Mouse (Mus musculus): ENCODE results near the gene Spop. TPM values are rescaled to one million over a fixed set of nuclear protein-coding genes. Genes with fewer than 3 reads are reported as not detected.
A peak's percentile ranks its signal among the peaks of the same experiment; 100 is the strongest.

The Spop gene
- polyA plus RNA-seq, 1 experiment from 2014 or later: 89.6 TPM

DNA sequence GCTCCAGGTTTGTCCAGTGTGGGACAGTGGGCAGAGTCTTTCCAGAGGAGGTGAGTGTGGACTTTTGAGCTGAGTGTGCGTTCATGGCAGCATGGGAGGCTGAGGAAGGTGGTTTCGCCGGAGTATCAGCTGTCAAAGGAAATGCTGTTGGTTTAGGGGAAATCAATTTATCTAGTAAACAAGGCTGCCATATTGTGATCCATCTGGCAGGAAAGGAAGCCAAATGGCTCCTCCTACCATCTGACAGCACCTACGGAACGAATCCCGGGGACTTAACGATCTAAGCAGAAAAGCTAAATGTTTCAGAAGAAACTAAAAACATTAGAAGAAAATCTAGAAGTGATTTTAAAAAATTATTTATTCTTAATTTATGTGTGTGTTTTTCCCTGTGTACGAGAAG is 113.4 kb downstream of the Spop start:
- H3K27ac ChIP-seq (replicated peaks in 1 of 2; ENCODE audit: control insufficient read depth in 1 of 2, insufficient read depth in 1 of 2, low read depth in 2 of 2, low read length in 2 of 2): no peak overlapping the region
- 86% methylated on average over 8 of the region's 8 CpGs for WGBS
- no peak overlapping the region for H3K9ac ChIP-seq (ENCODE audit: low read length)
- no peak overlapping the region for H3K4me2 ChIP-seq (ENCODE audit: low read length)
- H3K36me3 ChIP-seq (ENCODE audit: control insufficient read depth, insufficient read depth, low read length): no peaks in the 10 kb centered on the region
- H3K4me3 ChIP-seq (ENCODE audit: control insufficient read depth in 1 of 2, insufficient read depth in 1 of 2, low read depth in 1 of 2, low read length in 2 of 2): no peak overlapping the region
- H3K9me3 ChIP-seq (ENCODE audit: control insufficient read depth, low read length): no peaks in the 10 kb centered on the region
- 0 out of 2 replicates have a peak, but pooled peaks cover 3% of the 10 kb centered on the region for H3K27me3 ChIP-seq (ENCODE audit: control insufficient read depth, insufficient read depth, low read length)
- no peak for ATAC-seq (ENCODE audit: insufficient number of reproducible peaks, insufficient read depth, low FRiP score, low read depth)
- H3K4me1 ChIP-seq (ENCODE audit: control insufficient read depth in 2 of 2, insufficient read depth in 2 of 2, low read length in 2 of 2): no peaks in the 10 kb centered on the region

GRCm38 (mm10) chr11:95528231-95528630 is 114.4 kb downstream of the Spop start:
- ATAC-seq (ENCODE audit: insufficient number of reproducible peaks, insufficient read depth, low FRiP score, low read depth): no peak

DNA sequence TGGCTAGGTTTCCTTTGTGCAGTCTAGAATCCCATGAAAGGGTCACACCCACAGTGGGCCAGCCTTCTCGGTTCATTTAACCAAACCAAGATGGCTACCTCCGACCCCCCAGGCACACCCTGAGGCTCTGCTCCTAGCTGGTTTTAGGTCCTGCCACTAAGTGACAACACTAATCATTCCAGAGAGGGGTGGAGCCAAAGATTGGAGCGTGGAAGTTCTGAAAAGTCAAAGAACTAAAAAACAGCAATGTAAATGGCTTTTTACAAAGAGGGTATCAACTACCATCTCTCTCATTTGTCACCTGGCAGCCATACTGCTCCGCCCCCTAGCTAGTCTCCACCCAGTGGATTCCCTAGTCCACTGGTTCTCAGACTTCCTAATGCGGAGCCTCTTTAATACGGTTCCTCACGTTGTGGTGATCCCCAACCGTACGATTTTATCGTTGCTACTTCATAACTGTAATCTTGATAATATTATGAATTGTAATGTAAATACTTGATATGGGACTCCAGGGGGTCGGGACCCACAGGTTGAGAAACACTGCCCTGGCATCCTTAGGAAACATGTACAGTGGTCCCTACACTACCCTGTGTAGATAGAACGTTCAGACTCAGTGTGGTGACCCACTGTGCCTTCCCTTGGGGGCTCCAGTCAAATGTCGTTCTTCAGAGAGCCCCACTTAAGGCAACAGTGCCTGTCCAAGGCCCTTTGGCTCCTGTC is 118.6 kb downstream of the Spop start:
- Histone ChIP-seq H3K4me3 (ENCODE audit: control insufficient read depth in 1 of 2, insufficient read depth in 1 of 2, low read depth in 1 of 2, low read length in 2 of 2) (no peak overlapping the region), H3K27ac (replicated peaks in 1 of 2; ENCODE audit: control insufficient read depth in 1 of 2, insufficient read depth in 1 of 2, low read depth in 2 of 2, low read length in 2 of 2) (no peak overlapping the region), H3K9ac (ENCODE audit: low read length) (no peak overlapping the region), H3K9me3 (ENCODE audit: control insufficient read depth, low read length) (no peaks in the 10 kb centered on the region), H3K4me2 (ENCODE audit: low read length) (no peak overlapping the region), H3K27me3 (ENCODE audit: control insufficient read depth, insufficient read depth, low read length) (peaks cover 14% of the 10 kb centered on the region; the same call in 1 of the 2 replicates), H3K36me3 (ENCODE audit: control insufficient read depth, insufficient read depth, low read length) (no peaks in the 10 kb centered on the region), H3K4me1 (ENCODE audit: control insufficient read depth in 2 of 2, insufficient read depth in 2 of 2, low read length in 2 of 2) (no peaks in the 10 kb centered on the region)
- no peak for ATAC-seq (ENCODE audit: insufficient number of reproducible peaks, insufficient read depth, low FRiP score, low read depth)
- WGBS: 65% methylated on average over 13 of the region's 13 CpGs

More at GRCm38 (mm10) chr11:95528231-95528630, 114.4 kb downstream of the Spop start:
- no peak overlapping the region for H3K9ac ChIP-seq (ENCODE audit: low read length)
- no peak overlapping the region for H3K4me2 ChIP-seq (ENCODE audit: low read length)
- no peaks in the 10 kb centered on the region for H3K9me3 ChIP-seq (ENCODE audit: control insufficient read depth, low read length)
- no peak overlapping the region for H3K27ac ChIP-seq (replicated peaks in 1 of 2; ENCODE audit: control insufficient read depth in 1 of 2, insufficient read depth in 1 of 2, low read depth in 2 of 2, low read length in 2 of 2)
- H3K4me1 ChIP-seq (ENCODE audit: control insufficient read depth in 2 of 2, insufficient read depth in 2 of 2, low read length in 2 of 2): no peaks in the 10 kb centered on the region
- H3K27me3 ChIP-seq (ENCODE audit: control insufficient read depth, insufficient read depth, low read length): peaks cover 9% of the 10 kb centered on the region; the same call in 1 of the 2 replicates
- H3K4me3 ChIP-seq (ENCODE audit: control insufficient read depth in 1 of 2, insufficient read depth in 1 of 2, low read depth in 1 of 2, low read length in 2 of 2): no peak overlapping the region
- WGBS: 73% methylated on average over 3 of the region's 3 CpGs
- H3K36me3 ChIP-seq (ENCODE audit: control insufficient read depth, insufficient read depth, low read length): no peaks in the 10 kb centered on the region

- H3K4me2 ChIP-seq (ENCODE audit: low read length): peak overlapping the region; percentile 16
- H3K4me3 ChIP-seq (ENCODE audit: control insufficient read depth in 1 of 2, insufficient read depth in 1 of 2, low read depth in 1 of 2, low read length in 2 of 2): no peak overlapping the region
- H3K27me3 ChIP-seq (ENCODE audit: control insufficient read depth, insufficient read depth, low read length): peaks cover 14% of the 10 kb centered on the region; the same call in 1 of the 2 replicates
- no peaks in the 10 kb centered on the region for H3K9me3 ChIP-seq (ENCODE audit: control insufficient read depth, low read length)
- peak; percentile 77; the same call in 1 of the 2 replicates for ATAC-seq (ENCODE audit: insufficient number of reproducible peaks, insufficient read depth, low FRiP score, low read depth)
- no peaks in the 10 kb centered on the region for H3K4me1 ChIP-seq (ENCODE audit: control insufficient read depth in 2 of 2, insufficient read depth in 2 of 2, low read length in 2 of 2)
- WGBS: 19% methylated on average over 24 of the region's 24 CpGs
- H3K9ac ChIP-seq (ENCODE audit: low read length): no peak overlapping the region
- no peaks in the 10 kb centered on the region for H3K36me3 ChIP-seq (ENCODE audit: control insufficient read depth, insufficient read depth, low read length)
- H3K27ac ChIP-seq (replicated peaks in 1 of 2; ENCODE audit: control insufficient read depth in 1 of 2, insufficient read depth in 1 of 2, low read depth in 2 of 2, low read length in 2 of 2): no peak overlapping the region
Observed at GRCm38 (mm10) chr11:95533484-95534160, 119.7 kb downstream of the Spop start.

DNA sequence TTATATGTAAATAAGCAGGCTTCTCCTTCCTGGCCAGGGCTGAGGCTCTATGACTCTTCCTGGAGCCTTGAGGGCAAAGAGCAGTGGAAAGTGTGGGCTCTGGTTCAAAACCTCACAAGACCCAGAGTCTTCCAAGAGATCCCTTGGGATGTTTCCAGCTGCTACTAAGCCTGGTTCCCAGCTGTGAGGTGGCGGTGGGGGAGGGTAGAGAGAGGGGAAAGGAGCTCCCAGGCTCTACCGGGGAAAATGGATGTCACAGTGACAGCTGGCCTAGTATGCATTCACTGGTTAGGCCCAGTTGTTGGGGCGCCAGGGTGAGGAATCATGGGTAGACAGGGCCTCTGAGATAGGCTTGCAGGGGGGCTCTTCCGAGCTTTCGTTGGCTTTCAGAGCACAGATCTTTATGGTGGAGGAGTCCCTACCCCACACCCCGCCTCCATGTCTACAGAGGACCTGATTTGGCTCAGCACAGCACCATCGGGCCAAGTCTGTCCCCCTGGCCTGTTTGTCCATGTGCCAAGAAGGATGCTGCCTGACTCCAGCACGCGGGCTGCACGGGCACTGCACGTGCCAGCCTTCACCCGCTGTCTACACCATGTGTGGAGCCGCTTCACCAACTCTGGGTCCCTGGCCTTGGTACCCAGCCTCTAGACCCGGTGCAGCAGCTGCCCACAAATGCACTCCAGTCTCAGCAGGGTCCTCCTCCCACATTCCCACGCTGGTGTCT is 124.7 kb downstream of the Spop start:
- no peaks in the 10 kb centered on the region for H3K9me3 ChIP-seq (ENCODE audit: control insufficient read depth, low read length)
- H3K36me3 ChIP-seq (ENCODE audit: control insufficient read depth, insufficient read depth, low read length): no peaks in the 10 kb centered on the region
- no peak overlapping the region for H3K4me2 ChIP-seq (ENCODE audit: low read length)
- no peak overlapping the region for H3K27ac ChIP-seq (replicated peaks in 1 of 2; ENCODE audit: control insufficient read depth in 1 of 2, insufficient read depth in 1 of 2, low read depth in 2 of 2, low read length in 2 of 2)
- no peak overlapping the region for H3K4me3 ChIP-seq (ENCODE audit: control insufficient read depth in 1 of 2, insufficient read depth in 1 of 2, low read depth in 1 of 2, low read length in 2 of 2)
- 0 out of 2 replicates have a peak, but pooled peaks cover 9% of the 10 kb centered on the region for H3K27me3 ChIP-seq (ENCODE audit: control insufficient read depth, insufficient read depth, low read length)
- WGBS: 72% methylated on average over 15 of the region's 15 CpGs
- peaks cover 8 to 14% of the 10 kb centered on the region in 2 experiments; a peak in 3 of 4 replicates for H3K4me1 ChIP-seq (ENCODE audit: control insufficient read depth in 2 of 2, insufficient read depth in 2 of 2, low read length in 2 of 2)
- no peak overlapping the region for H3K9ac ChIP-seq (ENCODE audit: low read length)
- ATAC-seq (ENCODE audit: insufficient number of reproducible peaks, insufficient read depth, low FRiP score, low read depth): no peak

DNA sequence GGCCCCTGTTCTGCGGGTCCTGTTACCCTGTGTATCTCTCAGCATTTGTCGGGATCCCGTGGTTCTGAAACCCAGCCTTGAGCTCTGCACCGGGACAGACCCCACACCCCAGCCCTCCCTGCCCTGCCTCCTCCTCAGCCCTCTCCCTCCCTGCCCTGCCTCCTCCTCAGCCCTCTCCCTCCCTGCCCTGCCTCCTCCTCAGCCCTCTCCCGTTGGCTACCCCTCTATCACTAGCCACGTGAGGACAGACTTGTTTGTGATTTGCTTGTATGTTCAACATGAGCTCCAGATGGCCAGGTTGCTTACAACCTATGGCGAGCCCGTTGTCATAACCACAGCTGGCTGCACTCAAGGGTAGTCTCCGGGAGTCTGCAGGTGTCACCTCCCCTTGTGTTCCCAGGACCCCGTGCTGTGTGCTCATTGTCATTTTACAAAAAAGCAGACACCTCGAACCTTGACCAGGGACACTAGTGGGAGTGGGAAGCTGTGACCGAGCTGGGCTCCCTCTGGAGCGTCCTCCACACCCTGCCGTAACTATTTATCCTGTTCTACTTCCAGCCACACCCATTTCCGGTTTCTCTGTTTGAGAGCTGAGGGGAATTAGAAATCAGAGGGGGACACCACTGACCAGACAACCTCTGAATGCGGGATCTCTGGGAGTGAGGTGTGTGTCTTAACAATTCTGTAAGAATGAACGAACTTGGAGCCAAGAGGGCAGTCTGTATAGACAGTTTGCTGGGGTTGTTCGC is 126.9 kb downstream of the Spop start:
- no peak overlapping the region for H3K4me3 ChIP-seq (ENCODE audit: control insufficient read depth in 1 of 2, insufficient read depth in 1 of 2, low read depth in 1 of 2, low read length in 2 of 2)
- no peak overlapping the region for H3K9ac ChIP-seq (ENCODE audit: low read length)
- H3K9me3 ChIP-seq (ENCODE audit: control insufficient read depth, low read length): no peaks in the 10 kb centered on the region
- 23% methylated on average over 18 of the region's 18 CpGs for WGBS
- ATAC-seq (ENCODE audit: insufficient number of reproducible peaks, insufficient read depth, low FRiP score, low read depth): no peak
- H3K36me3 ChIP-seq (ENCODE audit: control insufficient read depth, insufficient read depth, low read length): no peaks in the 10 kb centered on the region
- peaks cover 10 to 19% of the 10 kb centered on the region in 2 experiments; a peak in 3 of 4 replicates for H3K4me1 ChIP-seq (ENCODE audit: control insufficient read depth in 2 of 2, insufficient read depth in 2 of 2, low read length in 2 of 2)
- no peak overlapping the region for H3K27ac ChIP-seq (replicated peaks in 1 of 2; ENCODE audit: control insufficient read depth in 1 of 2, insufficient read depth in 1 of 2, low read depth in 2 of 2, low read length in 2 of 2)
- H3K4me2 ChIP-seq (ENCODE audit: low read length): peak overlapping the region; percentile 27
- 0 out of 2 replicates have a peak, but pooled peaks cover 5% of the 10 kb centered on the region for H3K27me3 ChIP-seq (ENCODE audit: control insufficient read depth, insufficient read depth, low read length)
